Mouse (Mus musculus): ENCODE measurements around the gene Eif5a. TPM values are rescaled to one million over a fixed set of nuclear protein-coding genes. Genes with fewer than 3 reads are reported as not detected.

Gene Eif5a
- polyA plus RNA-seq, 1 experiment: 1,243 TPM

DNA sequence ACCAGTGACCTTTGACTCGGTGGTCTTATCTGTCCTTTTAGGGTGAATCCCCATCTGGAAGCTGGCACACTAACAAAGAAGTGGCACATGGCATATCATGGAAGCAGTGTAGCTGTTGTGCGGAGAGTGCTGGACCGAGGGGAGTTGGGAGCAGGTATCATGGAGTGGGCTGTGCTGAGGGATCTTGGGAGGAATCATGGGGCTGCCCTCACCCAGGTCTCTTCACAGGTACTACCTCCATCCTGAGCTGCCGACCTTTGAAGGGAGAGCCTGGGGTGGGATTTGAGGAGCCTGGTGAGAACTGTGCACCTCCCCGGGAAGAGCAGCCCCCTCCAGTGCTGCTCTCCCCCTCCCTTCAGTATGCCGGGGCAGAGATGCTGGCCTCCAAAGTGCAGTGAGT lies 10.1 kb downstream of the Eif5a start:
- Histone ChIP-seq H3K36me3 (ENCODE audit: control insufficient read depth, insufficient read depth) (peaks cover 55% of the 10 kb centered on the region), H3K27me3 (ENCODE audit: control insufficient read depth, insufficient read depth, insufficient read length) (no peaks in the 10 kb centered on the region), H3K4me3 (no peak overlapping the region), H3K79me2 (ENCODE audit: control insufficient read depth, insufficient read depth) (peaks cover 19% of the 10 kb centered on the region), H3ac (ENCODE audit: control insufficient read depth, insufficient read length) (no peak overlapping the region), H3K4me2 (ENCODE audit: low read depth) (no peak overlapping the region)
- TF ChIP-seq USF1 (IDR thresholded peaks at IDR 0.05; ENCODE audit: low read depth): no peak
- TF ChIP-seq MYOG (IDR thresholded peaks at IDR 0.05; ENCODE audit: control insufficient read depth in 1 of 3, insufficient read depth in 1 of 3, insufficient read length in 2 of 3, low read depth in 2 of 3): no peak

DNA sequence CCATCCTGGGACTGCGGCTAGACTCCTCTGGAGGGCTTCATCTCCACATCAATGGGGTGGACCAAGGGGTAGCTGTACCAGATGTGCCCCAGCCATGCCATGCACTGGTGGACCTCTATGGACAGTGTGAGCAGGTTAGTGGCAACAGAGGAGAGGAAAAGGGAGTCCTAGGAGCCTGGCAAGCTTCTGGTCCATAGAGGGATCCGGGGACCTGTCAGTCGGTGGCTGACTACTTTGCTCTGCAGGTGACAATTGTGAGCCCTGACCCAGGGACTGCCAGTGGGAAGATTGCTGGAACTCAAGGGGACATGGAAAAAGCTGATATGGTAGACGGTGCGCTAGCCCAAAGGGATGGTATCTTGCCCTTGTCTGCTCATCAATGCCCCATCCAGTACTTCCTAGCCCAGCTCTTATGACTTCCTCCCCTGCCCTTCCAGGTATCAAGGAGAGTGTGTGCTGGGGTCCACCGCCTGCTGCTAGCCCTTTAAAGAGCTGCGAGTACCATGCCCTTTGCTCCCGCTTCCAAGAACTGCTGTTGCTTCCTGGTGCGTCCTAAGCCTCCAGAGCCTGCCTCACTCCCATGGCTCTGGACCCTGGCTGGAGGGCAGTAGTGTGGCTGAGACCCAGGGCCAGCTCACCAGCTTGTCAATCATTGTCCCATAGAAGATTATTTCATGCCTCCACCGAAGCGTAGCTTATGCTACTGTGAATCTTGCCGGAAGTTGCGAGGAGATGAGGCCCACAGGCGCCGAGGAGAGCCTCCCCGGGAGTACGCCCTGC lies 10.8 kb downstream of the Eif5a start:
- Histone ChIP-seq H3ac (ENCODE audit: control insufficient read depth, insufficient read length) (no peak overlapping the region), H3K4me2 (ENCODE audit: low read depth) (no peak overlapping the region), H3K4me3 (no peak overlapping the region), H3K36me3 (ENCODE audit: control insufficient read depth, insufficient read depth) (peaks cover 52% of the 10 kb centered on the region), H3K27me3 (ENCODE audit: control insufficient read depth, insufficient read depth, insufficient read length) (no peaks in the 10 kb centered on the region), H3K79me2 (ENCODE audit: control insufficient read depth, insufficient read depth) (peaks cover 12% of the 10 kb centered on the region)
- TF ChIP-seq TCF12 (IDR thresholded peaks at IDR 0.05; ENCODE audit: insufficient read depth, poor library complexity, severe bottlenecking) (no peak), SRF (IDR thresholded peaks at IDR 0.05; ENCODE audit: control insufficient read depth, insufficient read length, low read depth) (no peak)

DNA sequence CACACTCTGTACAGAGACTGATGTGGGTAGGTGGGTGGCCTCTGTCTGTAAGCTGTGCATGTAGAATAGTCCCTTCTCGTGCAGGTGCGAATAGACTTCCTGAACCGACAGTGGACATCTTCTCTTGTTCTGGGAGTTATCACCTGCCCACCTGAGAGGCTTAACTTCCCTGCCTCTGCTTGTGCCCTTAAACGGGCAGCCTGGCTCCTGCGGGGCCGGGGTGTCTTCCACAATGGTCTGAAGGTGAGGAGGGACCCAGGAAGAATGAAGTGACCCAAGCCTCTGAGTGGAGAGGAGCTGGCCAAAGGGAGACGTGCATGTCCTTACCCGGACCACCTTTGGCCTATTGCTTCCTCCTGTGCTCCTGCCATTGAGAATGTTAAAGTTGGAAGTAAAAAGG lies 11.6 kb downstream of the Eif5a start:
- Histone ChIP-seq H3ac (ENCODE audit: control insufficient read depth, insufficient read length) (no peak overlapping the region), H3K27me3 (ENCODE audit: control insufficient read depth, insufficient read depth, insufficient read length) (no peaks in the 10 kb centered on the region), H3K36me3 (ENCODE audit: control insufficient read depth, insufficient read depth) (peaks cover 53% of the 10 kb centered on the region), H3K4me3 (no peak overlapping the region), H3K4me2 (ENCODE audit: low read depth) (no peak overlapping the region), H3K79me2 (ENCODE audit: control insufficient read depth, insufficient read depth) (peaks cover 7% of the 10 kb centered on the region)
- TF ChIP-seq TCF3 (IDR thresholded peaks at IDR 0.05; ENCODE audit: insufficient read length, low read depth) (no peak), POLR2A (IDR thresholded peaks at IDR 0.05; ENCODE audit: insufficient read length, low read depth) (no peak), POLR2AphosphoS2 (IDR thresholded peaks at IDR 0.05; ENCODE audit: insufficient read length, low read depth) (no peak), MAX (IDR thresholded peaks at IDR 0.05; ENCODE audit: low read depth) (no peak), E2F4 (IDR thresholded peaks at IDR 0.05; ENCODE audit: insufficient read depth) (no peak), CEBPB (IDR thresholded peaks at IDR 0.05; ENCODE audit: insufficient read depth, poor library complexity, severe bottlenecking) (no peak)

DNA sequence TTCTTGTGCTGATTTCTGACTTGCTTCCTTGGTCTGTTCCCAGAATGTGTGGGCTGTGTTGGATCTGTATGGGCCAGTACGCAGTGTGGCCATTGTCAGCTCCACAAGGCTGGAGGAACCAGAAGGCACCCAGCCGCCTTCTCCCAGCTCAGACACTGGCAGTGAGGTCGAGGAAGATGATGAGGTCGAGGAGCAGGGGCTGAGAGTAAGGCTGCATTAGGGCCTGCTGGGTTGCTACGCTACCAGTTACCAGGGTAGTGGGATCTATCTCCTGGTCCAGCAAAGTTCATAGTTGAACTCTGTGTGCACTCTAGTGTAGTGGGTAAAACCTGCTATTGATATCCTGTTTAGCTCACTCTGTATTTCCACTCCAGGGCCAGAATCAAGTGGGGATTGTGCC lies 12.6 kb downstream of the Eif5a start:
- Histone ChIP-seq H3K79me2 (ENCODE audit: control insufficient read depth, insufficient read depth) (peaks cover under 1% of the 10 kb centered on the region), H3ac (ENCODE audit: control insufficient read depth, insufficient read length) (no peak overlapping the region), H3K27me3 (ENCODE audit: control insufficient read depth, insufficient read depth, insufficient read length) (no peaks in the 10 kb centered on the region), H3K36me3 (ENCODE audit: control insufficient read depth, insufficient read depth) (peaks cover 58% of the 10 kb centered on the region), H3K4me3 (no peak overlapping the region), H3K4me2 (ENCODE audit: low read depth) (no peak overlapping the region)
- TF ChIP-seq POLR2A (IDR thresholded peaks at IDR 0.05; ENCODE audit: insufficient read length, low read depth): no peak
- TF ChIP-seq CEBPB (IDR thresholded peaks at IDR 0.05; ENCODE audit: insufficient read depth, poor library complexity, severe bottlenecking): no peak
- no peak for TF ChIP-seq MYOD1 (IDR thresholded peaks at IDR 0.05; ENCODE audit: control insufficient read depth in 1 of 3, insufficient read length in 2 of 3, low read depth in 2 of 3)
- TF ChIP-seq E2F4 (IDR thresholded peaks at IDR 0.05; ENCODE audit: insufficient read depth): no peak

DNA sequence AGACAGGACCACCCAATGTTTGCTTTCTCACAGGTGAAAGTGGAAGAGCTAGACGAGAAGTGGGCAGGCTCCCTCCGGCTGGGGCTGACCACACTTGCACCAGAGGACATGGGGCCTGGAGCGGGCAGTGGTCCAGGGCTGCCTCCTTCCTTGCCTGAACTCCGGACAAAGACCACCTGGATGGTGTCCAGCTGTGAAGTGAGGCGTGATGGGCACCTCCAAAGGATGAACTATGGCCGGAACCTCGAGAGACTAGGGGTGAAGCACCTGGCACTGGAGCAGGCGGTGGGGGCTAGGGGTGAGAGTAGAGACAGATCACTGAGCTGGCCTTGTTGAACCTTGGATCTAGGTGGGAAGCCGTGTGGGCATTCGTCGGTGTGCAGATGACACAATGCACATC lies 13.1 kb downstream of the Eif5a start:
- Histone ChIP-seq H3K27me3 (ENCODE audit: control insufficient read depth, insufficient read depth, insufficient read length) (no peaks in the 10 kb centered on the region), H3K36me3 (ENCODE audit: control insufficient read depth, insufficient read depth) (peaks cover 58% of the 10 kb centered on the region), H3K4me2 (ENCODE audit: low read depth) (no peak overlapping the region), H3ac (ENCODE audit: control insufficient read depth, insufficient read length) (no peak overlapping the region), H3K4me3 (no peak overlapping the region), H3K79me2 (ENCODE audit: control insufficient read depth, insufficient read depth) (no peaks in the 10 kb centered on the region)
- TF ChIP-seq POLR2A (IDR thresholded peaks at IDR 0.05; ENCODE audit: insufficient read length, low read depth) (no peak), TCF12 (IDR thresholded peaks at IDR 0.05; ENCODE audit: insufficient read depth, poor library complexity, severe bottlenecking) (no peak), USF1 (IDR thresholded peaks at IDR 0.05; ENCODE audit: low read depth) (no peak), E2F4 (IDR thresholded peaks at IDR 0.05; ENCODE audit: insufficient read depth) (no peak), TCF3 (IDR thresholded peaks at IDR 0.05; ENCODE audit: insufficient read length, low read depth) (no peak), MYOG (IDR thresholded peaks at IDR 0.05; ENCODE audit: control insufficient read depth in 1 of 3, insufficient read depth in 1 of 3, insufficient read length in 2 of 3, low read depth in 2 of 3) (no peak), MAX (IDR thresholded peaks at IDR 0.05; ENCODE audit: low read depth) (no peak), POLR2AphosphoS2 (IDR thresholded peaks at IDR 0.05; ENCODE audit: insufficient read length, low read depth) (no peak), REST (IDR thresholded peaks at IDR 0.05; ENCODE audit: insufficient read depth, insufficient read length) (no peak), CEBPB (IDR thresholded peaks at IDR 0.05; ENCODE audit: insufficient read depth, poor library complexity, severe bottlenecking) (no peak), MYOD1 (IDR thresholded peaks at IDR 0.05; ENCODE audit: control insufficient read depth in 1 of 3, insufficient read length in 2 of 3, low read depth in 2 of 3) (no peak), SRF (IDR thresholded peaks at IDR 0.05; ENCODE audit: control insufficient read depth, insufficient read length, low read depth) (no peak)

All from myocyte (in vitro differentiated cells).